Mouse (Mus musculus): ENCODE results near the gene Hist1h4f.

DNA sequence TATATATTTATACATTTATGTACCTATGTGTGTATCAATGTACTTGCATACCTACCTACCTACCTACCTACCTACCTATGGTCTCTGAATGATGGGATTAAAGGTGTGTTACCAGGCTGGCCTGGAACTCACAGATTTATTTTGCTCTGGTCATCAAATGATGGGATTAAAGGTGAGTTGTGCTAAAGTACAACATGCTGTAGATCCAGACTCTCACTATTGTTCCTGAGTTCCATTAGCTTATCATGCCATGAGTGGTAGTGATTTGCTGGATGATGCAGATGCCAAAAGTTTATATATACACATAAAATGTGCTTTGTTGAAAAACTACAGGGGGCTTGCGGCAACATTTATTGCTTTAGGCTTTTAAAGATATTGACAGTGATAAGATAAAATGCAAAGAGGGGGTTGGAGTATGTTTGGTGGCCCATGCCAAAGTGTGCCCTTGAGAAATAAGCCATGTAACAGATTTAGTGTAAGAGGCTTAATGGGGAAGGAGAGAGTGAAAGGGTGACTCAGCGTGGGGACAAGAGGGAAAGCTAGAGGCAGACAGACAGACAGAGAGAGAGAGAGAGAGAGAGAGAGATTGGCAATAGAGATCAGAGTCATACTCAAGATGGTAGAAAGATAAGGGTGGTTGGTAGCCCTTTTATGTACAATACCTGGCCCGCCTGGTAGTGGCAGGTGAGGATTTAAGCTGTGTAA lies 14.3 kb downstream of the Hist1h4f start:
- no peak for TF ChIP-seq CTCF (IDR thresholded peaks at IDR 0.05; ENCODE audit: borderline replicate concordance, insufficient read depth, low read depth, low read length)
- TF ChIP-seq POLR2A (IDR thresholded peaks at IDR 0.05; ENCODE audit: borderline replicate concordance, insufficient read depth, low read length) = no peak

All from cerebellum, adult 2 months (tissue).